Mouse (Mus musculus) duodenum, adult 2 months (tissue): ENCODE data around the gene Asah2. TPM values are rescaled to one million over a fixed set of nuclear protein-coding genes. Genes with fewer than 3 reads are reported as not detected.

Source experiments
- polyA plus RNA-seq: library from polyadenylated mRNA; depleted of rRNA; stranded (reverse); fragments of >200 nt; gene quantifications from 2 replicates; pipeline ENCODE4 v1.2.3, GENCODE M21; 2012; ENCODE audit warnings: low replicate concordance; rRNA removed

Asah2 gene
- 25.1 and 86.2 TPM in 2 replicates for polyA plus RNA-seq

DNA sequence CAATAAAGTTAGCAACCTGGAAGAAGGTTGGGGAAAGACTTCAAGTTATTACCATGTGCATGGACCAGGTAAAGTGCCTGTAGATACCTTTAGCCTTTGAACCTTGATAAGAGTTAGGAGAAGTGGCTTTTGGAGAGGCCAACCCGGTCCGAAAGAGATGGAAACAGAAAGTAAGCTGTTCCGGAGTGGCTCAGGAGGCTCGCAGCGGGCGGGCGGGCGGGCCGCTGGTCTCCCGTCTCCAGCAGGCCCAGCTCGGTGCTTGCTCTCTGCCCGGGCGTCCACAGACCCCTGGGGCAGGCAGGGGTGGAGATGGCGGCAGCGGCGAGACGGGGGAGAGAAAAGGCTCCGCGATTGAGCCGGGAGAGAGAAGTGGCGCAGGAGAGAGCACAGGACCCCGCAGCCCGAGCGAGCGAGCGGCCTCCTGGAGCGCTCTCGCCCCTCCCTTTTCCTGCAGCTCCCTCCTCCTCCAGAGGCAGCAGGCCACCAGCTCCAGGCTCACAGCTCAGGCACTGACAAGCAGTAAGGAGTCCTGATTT, at the start of gene Asah2:
Gene Asah2, minus strand, starts transcription at position 441 of the 536 bp plus-strand sequence.

Other genes starting within 250 kb of the Asah2 start
- 9.9 and 12.3 TPM in 2 replicates for gene A1cf, start 239.4 kb downstream of the Asah2 start, polyA plus RNA-seq